Mouse (Mus musculus) MEL (cell line): ENCODE measurements at regions not wholly inside any gene's neighbourhood (a gene's known extent, or its start where the extent isn't known, plus 50 kb on each side); places are given as distances from the start of the nearest gene placed in this dataset.

Experiments used
- DNase-seq: peaks from one replicate; pipeline ENCODE4 v3.0.0; 2011; ENCODE audit warnings: low read depth, low spot score
- H3K27ac ChIP-seq: 2 replicates; pipeline ENCODE4 v1.5.1; 2012; ENCODE audit warnings: low read depth, mild to moderate bottlenecking, control low read depth, low read length, moderate library complexity; ENCODE audit not compliant: control insufficient read depth
- H3K27me3 ChIP-seq, 2 experiments: fragments of 150-350 bp in 1 of 2; sonication (generic) in 1 of 2; 2 replicates each; pipeline ENCODE4 v1.6.1; 2012; ENCODE audit warnings: low read length in 2 of 2, mild to moderate bottlenecking in 2 of 2, improper control_type of control experiment in 1 of 2, moderate library complexity in 1 of 2; ENCODE audit not compliant: insufficient read depth in 2 of 2, control insufficient read depth in 1 of 2
- H3K36me3 ChIP-seq, 2 experiments: 2 replicates each; pipeline ENCODE4 v1.6.1; 2012 to 2014; ENCODE audit warnings: low read length in 2 of 2, improper control_type of control experiment in 1 of 2, inconsistent platforms in 1 of 2, mild to moderate bottlenecking in 1 of 2; ENCODE audit not compliant: insufficient read depth in 2 of 2, control insufficient read depth in 1 of 2
- H3K4me1 ChIP-seq, 2 experiments: fragments of 150-350 bp in 1 of 2; sonication (generic) in 1 of 2; 2 replicates each; pipeline ENCODE4 v1.6.1; 2012; ENCODE audit warnings: low read length in 2 of 2, improper control_type of control experiment in 1 of 2, mild to moderate bottlenecking in 1 of 2; ENCODE audit not compliant: insufficient read depth in 2 of 2, control insufficient read depth in 1 of 2
- H3K4me3 ChIP-seq, 2 experiments: fragments of 150-350 bp in 1 of 2; sonication (generic) in 1 of 2; 2 replicates each; pipeline ENCODE4 v1.5.1; 2012; ENCODE audit warnings: low read depth in 2 of 2, low read length in 2 of 2, mild to moderate bottlenecking in 2 of 2, moderate library complexity in 2 of 2, control low read depth in 1 of 2, improper control_type of control experiment in 1 of 2; ENCODE audit not compliant: control insufficient read depth in 1 of 2, insufficient read depth in 1 of 2
- H3K79me2 ChIP-seq: 2 replicates; pipeline ENCODE4 v1.6.1; 2012; ENCODE audit warnings: mild to moderate bottlenecking, low read length, moderate library complexity; ENCODE audit not compliant: control insufficient read depth, poor library complexity, insufficient read depth
- H3K9ac ChIP-seq: 2 replicates; pipeline ENCODE4 v1.6.1; 2012; ENCODE audit warnings: low read depth, mild to moderate bottlenecking, control low read depth, low read length, moderate library complexity; ENCODE audit not compliant: control insufficient read depth, poor library complexity, severe bottlenecking
- H3K9me3 ChIP-seq: fragments of 150-350 bp; sonication (generic); replicated peaks from 2 replicates; pipeline ENCODE4 v1.6.1; 2012; ENCODE audit warnings: mild to moderate bottlenecking, low read length, improper control_type of control experiment, moderate library complexity; ENCODE audit not compliant: insufficient read depth
- E2F4 ChIP-seq: IDR thresholded peaks from 2 replicates; pipeline ENCODE4 v1.6.1; 2011; ENCODE audit warnings: low read depth, low read length, improper control_type of control experiment, borderline replicate concordance
- ELF1 ChIP-seq: IDR thresholded peaks from 2 replicates; pipeline ENCODE4 v1.6.1; 2014; ENCODE audit warnings: low read depth, mild to moderate bottlenecking, inconsistent platforms, low read length, improper control_type of control experiment, moderate library complexity
- ETS1 ChIP-seq: IDR thresholded peaks from 2 replicates; pipeline ENCODE4 v1.6.1; 2012; ENCODE audit warnings: low read depth, mild to moderate bottlenecking, inconsistent platforms, low read length, improper control_type of control experiment, moderate library complexity
- GABPA ChIP-seq: IDR thresholded peaks from 2 replicates; pipeline ENCODE4 v1.6.1; 2012; ENCODE audit warnings: low read depth, mild to moderate bottlenecking, inconsistent platforms, low read length, improper control_type of control experiment, moderate library complexity
- MAX ChIP-seq: IDR thresholded peaks from 2 replicates; pipeline ENCODE4 v1.6.1; 2011; ENCODE audit warnings: low read length, improper control_type of control experiment
- MAZ ChIP-seq: IDR thresholded peaks from 2 replicates; pipeline ENCODE4 v1.6.1; 2012; ENCODE audit warnings: low read depth, mild to moderate bottlenecking, inconsistent platforms, low read length, improper control_type of control experiment
- MXI1 ChIP-seq: IDR thresholded peaks from 2 replicates; pipeline ENCODE4 v1.6.1; 2011; ENCODE audit warnings: mild to moderate bottlenecking, low read depth, low read length, improper control_type of control experiment
- MYB ChIP-seq: IDR thresholded peaks from 2 replicates; pipeline ENCODE4 v1.6.1; 2011; ENCODE audit warnings: mild to moderate bottlenecking, low read depth, low read length, improper control_type of control experiment
- MYC ChIP-seq: IDR thresholded peaks from 2 replicates; pipeline ENCODE4 v1.6.1; 2011; ENCODE audit warnings: low read depth, mild to moderate bottlenecking, low read length, improper control_type of control experiment, moderate library complexity
- NELFE ChIP-seq: IDR thresholded peaks from 2 replicates; pipeline ENCODE4 v1.6.1; 2011; ENCODE audit warnings: low read depth, low read length, improper control_type of control experiment
- SIN3A ChIP-seq: IDR thresholded peaks from 2 replicates; pipeline ENCODE4 v1.6.1; 2012; ENCODE audit warnings: low read length, improper control_type of control experiment, inconsistent platforms
- SMC3 ChIP-seq: IDR thresholded peaks from 2 replicates; pipeline ENCODE4 v1.6.1; 2011; ENCODE audit warnings: low read depth, low read length, improper control_type of control experiment
- TAL1 ChIP-seq: IDR thresholded peaks from 2 replicates; pipeline ENCODE4 v1.6.1; 2012; ENCODE audit warnings: mild to moderate bottlenecking, inconsistent platforms, low read length, moderate library complexity, mixed read lengths
- TBP ChIP-seq: IDR thresholded peaks from 2 replicates; pipeline ENCODE4 v1.8.0; 2011; ENCODE audit warnings: low read depth, low read length, improper control_type of control experiment
- TCF12 ChIP-seq: IDR thresholded peaks from 2 replicates; pipeline ENCODE4 v1.6.1; 2014; ENCODE audit warnings: low read depth, mild to moderate bottlenecking, inconsistent platforms, low read length, improper control_type of control experiment, moderate library complexity
- UBTF ChIP-seq: IDR thresholded peaks from 2 replicates; pipeline ENCODE4 v1.6.1; 2012; ENCODE audit warnings: low read depth, mild to moderate bottlenecking, inconsistent platforms, low read length, improper control_type of control experiment, moderate library complexity, borderline replicate concordance; ENCODE audit not compliant: insufficient read depth
- USF1 ChIP-seq: IDR thresholded peaks from 2 replicates; pipeline ENCODE4 v1.6.1; 2014; ENCODE audit warnings: low read depth, mild to moderate bottlenecking, inconsistent platforms, low read length, improper control_type of control experiment, moderate library complexity
- ZKSCAN1 ChIP-seq: IDR thresholded peaks from 2 replicates; pipeline ENCODE4 v1.6.1; 2012; ENCODE audit warnings: low read depth, mild to moderate bottlenecking, inconsistent platforms, low read length, improper control_type of control experiment, moderate library complexity

DNA sequence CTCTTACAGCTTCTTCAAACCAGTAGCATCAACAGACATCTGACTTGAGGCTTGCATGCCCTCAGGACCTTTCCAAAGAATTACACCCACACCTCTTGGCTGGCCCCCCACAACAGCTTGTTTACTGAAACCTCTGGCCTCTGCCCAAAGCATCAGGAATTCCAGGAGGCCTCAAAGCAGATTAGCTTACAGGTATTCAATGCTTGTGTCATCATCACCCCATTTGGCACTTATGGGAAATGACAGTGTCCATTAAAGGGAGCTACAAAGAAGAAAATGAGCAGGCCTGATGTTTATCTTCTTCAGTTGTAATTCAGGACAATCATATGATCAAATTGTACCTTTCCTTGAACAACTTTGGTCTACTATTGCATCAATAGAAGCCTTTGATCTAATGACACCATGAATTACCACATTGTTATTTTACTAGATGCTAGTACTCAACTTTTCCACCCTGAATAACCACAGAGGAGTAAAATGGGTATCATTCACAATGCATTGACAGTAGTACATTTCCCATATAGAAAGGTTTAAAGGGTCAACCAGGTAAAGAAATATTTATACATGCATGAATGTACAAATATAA lies 147.1 kb upstream of the Ahr start:
- H3K27me3 ChIP-seq = no peaks in the 10 kb centered on the region
- H3K27ac ChIP-seq = no peak overlapping the region
- H3K79me2 ChIP-seq = no peaks in the 10 kb centered on the region
- H3K36me3 ChIP-seq = no peaks in the 10 kb centered on the region
- DNase-seq = no peak
- no peaks in the 10 kb centered on the region for H3K9me3 ChIP-seq
- TF ChIP-seq TCF12 (no peak), TAL1 (no peak)
- H3K4me1 ChIP-seq = no peaks in the 10 kb centered on the region
- H3K4me3 ChIP-seq = no peak overlapping the region
- no peak overlapping the region for H3K9ac ChIP-seq

DNA sequence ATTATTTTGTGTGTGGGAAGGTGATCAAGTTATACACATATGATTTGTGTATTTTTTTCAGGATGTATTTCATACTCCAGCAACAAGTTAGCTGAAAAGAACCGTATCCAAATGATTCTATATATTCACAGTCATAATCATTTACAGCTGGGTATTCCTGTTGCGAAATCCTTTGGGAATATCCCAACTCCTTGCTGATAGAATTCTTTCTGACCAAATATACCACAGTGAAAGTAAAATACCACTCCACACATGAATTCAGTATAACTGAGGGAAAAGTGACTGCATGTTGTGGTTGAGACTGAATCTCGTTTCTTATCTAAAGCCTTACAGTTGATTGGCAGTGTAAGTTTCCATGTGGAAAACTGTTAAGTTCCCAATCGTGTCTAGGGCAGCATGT lies 145.1 kb upstream of the Ahr start:
- no peaks in the 10 kb centered on the region for H3K36me3 ChIP-seq
- no peak overlapping the region for H3K9ac ChIP-seq
- TF ChIP-seq GABPA (no peak), ELF1 (no peak), ZKSCAN1 (no peak)
- H3K4me3 ChIP-seq = no peak overlapping the region
- H3K9me3 ChIP-seq = no peaks in the 10 kb centered on the region
- H3K27me3 ChIP-seq = no peaks in the 10 kb centered on the region
- H3K4me1 ChIP-seq = no peaks in the 10 kb centered on the region
- H3K79me2 ChIP-seq = no peaks in the 10 kb centered on the region
- no peak overlapping the region for H3K27ac ChIP-seq
- DNase-seq = no peak

DNA sequence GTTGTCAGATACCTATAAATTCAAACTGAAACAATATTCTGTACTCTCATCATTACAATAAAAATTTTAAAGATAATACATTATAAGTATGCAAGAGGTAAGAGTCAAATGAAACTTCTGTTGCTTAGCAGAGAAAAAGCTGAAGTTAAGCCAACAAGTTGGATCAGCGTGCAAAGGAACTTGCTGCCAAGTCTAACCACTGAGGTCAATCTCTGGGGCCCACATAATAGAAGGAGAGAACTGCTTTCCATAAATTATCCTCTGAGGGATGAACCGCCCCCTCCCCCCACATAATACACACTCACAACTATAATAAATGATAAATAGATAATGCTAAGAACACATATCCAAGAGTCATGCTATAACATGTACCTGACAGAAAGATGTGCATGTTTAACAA lies 144.2 kb upstream of the Ahr start:
- Histone ChIP-seq H3K9ac (no peak overlapping the region), H3K36me3 (no peaks in the 10 kb centered on the region), H3K27me3 (no peaks in the 10 kb centered on the region), H3K27ac (no peak overlapping the region), H3K9me3 (no peaks in the 10 kb centered on the region), H3K4me3 (no peak overlapping the region), H3K4me1 (no peaks in the 10 kb centered on the region), H3K79me2 (no peaks in the 10 kb centered on the region)
- TF ChIP-seq UBTF (no peak), MYC (no peak), MYB (no peak), TBP (no peak), E2F4 (no peak), NELFE (no peak), SMC3 (no peak), ETS1 (no peak), MXI1 (no peak), USF1 (no peak), MAZ (no peak), MAX (no peak), TAL1 (no peak), SIN3A (no peak)
- DNase-seq = no peak
